Mouse (Mus musculus) splenic B cell, adult 2 months (primary cell): ENCODE measurements around the gene Mat1a.

Experiments
- DNase-seq: peaks from one replicate; pipeline ENCODE4 v3.0.0-alpha.2; 2011; ENCODE audit warnings: low read depth, low spot score
- H3K27me3 ChIP-seq: 2 replicates; pipeline ENCODE4 v1.6.1; 2012; ENCODE audit warnings: mild to moderate bottlenecking, low read length, moderate library complexity, mixed read lengths; ENCODE audit not compliant: control insufficient read depth, poor library complexity, insufficient read depth, severe bottlenecking
- H3K36me3 ChIP-seq: 2 replicates; pipeline ENCODE4 v1.6.1; 2012; ENCODE audit warnings: mild to moderate bottlenecking, low read length, moderate library complexity, mixed read lengths; ENCODE audit not compliant: control insufficient read depth, poor library complexity, insufficient read depth, severe bottlenecking

The Mat1a gene

GRCm38 (mm10) chr14:41162663-41163062 lies 57.8 kb downstream of the Mat1a start:
- no peak for DNase-seq
- Histone ChIP-seq H3K27me3 (no peaks in the 10 kb centered on the region), H3K36me3 (no peaks in the 10 kb centered on the region)

GRCm38 (mm10) chr14:41167278-41167677 lies 62.4 kb downstream of the Mat1a start:
- no peak for DNase-seq
- H3K36me3 ChIP-seq: no peaks in the 10 kb centered on the region

GRCm38 (mm10) chr14:41168567-41168966 lies 63.7 kb downstream of the Mat1a start:
- H3K36me3 ChIP-seq: no peaks in the 10 kb centered on the region

More at GRCm38 (mm10) chr14:41167278-41167677, 62.4 kb downstream of the Mat1a start:
- H3K27me3 ChIP-seq: no peaks in the 10 kb centered on the region

GRCm38 (mm10) chr14:41170514-41170913 lies 65.7 kb downstream of the Mat1a start:
- no peaks in the 10 kb centered on the region for H3K36me3 ChIP-seq
- no peak for DNase-seq
- H3K27me3 ChIP-seq: no peaks in the 10 kb centered on the region

More at GRCm38 (mm10) chr14:41168567-41168966, 63.7 kb downstream of the Mat1a start:
- H3K27me3 ChIP-seq: no peaks in the 10 kb centered on the region
- DNase-seq: no peak
